Mouse (Mus musculus) activated CD4-positive, CD25-positive, alpha-beta regulatory T cell, adult 9 weeks (primary cell): ENCODE measurements around the gene Lrif1. TPM values are rescaled to one million over a fixed set of nuclear protein-coding genes. Genes with fewer than 3 reads are reported as not detected.

Experiments used
- polyA plus RNA-seq: library from polyadenylated mRNA; unstranded; fragments of 100-300 nt; shearing (Covaris generic); gene quantifications from one replicate; pipeline ENCODE4 v1.2.1, GENCODE M21; 2017

Lrif1 gene
- 42.1 TPM for polyA plus RNA-seq

GRCm38 (mm10) chr3:106684830-106685229 is at the start of gene Lrif1:
Lrif1 (plus strand) TSS chr3:106684987.

Other genes with a start within 250 kb of the Lrif1 start
- 164 TPM for gene Dennd2d, start 202.6 kb upstream of the Lrif1 start, polyA plus RNA-seq
- gene Dram2, start 137.2 kb upstream of the Lrif1 start, polyA plus RNA-seq: 47.5 TPM
- 112 TPM for gene Cept1, start 137.2 kb upstream of the Lrif1 start, polyA plus RNA-seq
- gene Cd53, start 105.2 kb downstream of the Lrif1 start, polyA plus RNA-seq: 1,136 TPM
- not detected for gene Olfr266, start 141.3 kb downstream of the Lrif1 start, polyA plus RNA-seq